Mouse (Mus musculus) adrenal gland, adult 8-10 months (tissue): Measurements from ENCODE around the gene Ndfip2. TPM values are rescaled to one million over a fixed set of nuclear protein-coding genes. Genes with fewer than 3 reads are reported as not detected.

ENCODE experiments used
- total RNA-seq, 4 experiments: library from RNA; stranded (reverse); gene quantifications; 2 replicates each; pipeline ENCODE4 v1.2.4; 2022

Gene Ndfip2
- total RNA-seq, 4 experiments from 2014 or later, result 39.5 to 42.7 (median 40.2) TPM

Other genes with a start within 250 kb of the Ndfip2 start
- 10 to 100 TPM; 40.0 to 69.5 (median 47.2) TPM for gene Rbm26, start 81.2 kb upstream of the Ndfip2 start, total RNA-seq